Mouse (Mus musculus): Measurements from ENCODE around the gene Fam177a.
A peak's percentile ranks its signal among the peaks of the same experiment; 100 is the strongest.
"Not testable (repeated sequence)": the region's sequence is repeated elsewhere in the genome, so short reads cannot be mapped to it uniquely, and the experiment has no call there.

Fam177a gene

GRCm38 (mm10) chr12:55124242-55124641 is at the start of gene Fam177a:
Gene Fam177a, plus strand, starts transcription at chr12:55124469.
- not testable (repeated sequence) for DNase-seq (ENCODE audit: low spot score in 2 of 2)

GRCm38 (mm10) chr12:55075296-55075695 is 49.0 kb upstream of the Fam177a start:
- DNase-seq (ENCODE audit: low spot score in 2 of 2), result no peak

- not testable (repeated sequence) for DNase-seq (ENCODE audit: low spot score in 2 of 2)
These were observed 45.6 kb upstream of the Fam177a start for GRCm38 (mm10) chr12:55078706-55079105.

GRCm38 (mm10) chr12:55079726-55080600 is 44.3 kb upstream of the Fam177a start, which contains the start of the genes 2700097O09Rik and Srp54a:
Gene 2700097O09Rik, minus strand, starts transcription at chr12:55080110.
Gene Srp54a, plus strand, starts transcription at chr12:55080262.
- peak; percentile 91 to 92 for DNase-seq (ENCODE audit: low spot score in 2 of 2)

- DNase-seq (ENCODE audit: low spot score in 2 of 2), result not testable (repeated sequence)
These were observed 43.7 kb upstream of the Fam177a start for GRCm38 (mm10) chr12:55080601-55080942.

GRCm38 (mm10) chr12:55092127-55092526 is 32.1 kb upstream of the Fam177a start:
- DNase-seq (ENCODE audit: low spot score in 2 of 2), result not testable (repeated sequence)

GRCm38 (mm10) chr12:55112616-55113015 is 11.7 kb upstream of the Fam177a start:
- not testable (repeated sequence) for DNase-seq (ENCODE audit: low spot score in 2 of 2)

- not testable (repeated sequence) for DNase-seq (ENCODE audit: low spot score in 2 of 2)
These were observed 462 bp downstream of the Fam177a start for GRCm38 (mm10) chr12:55124731-55125130.

GRCm38 (mm10) chr12:55135540-55135939 is 11.3 kb downstream of the Fam177a start:
- DNase-seq (ENCODE audit: low spot score in 2 of 2), result not testable (repeated sequence)

- not testable (repeated sequence) for DNase-seq (ENCODE audit: low spot score in 2 of 2)
These were observed 13.6 kb downstream of the Fam177a start for GRCm38 (mm10) chr12:55137859-55138258.

- DNase-seq (ENCODE audit: low spot score in 2 of 2), result not testable (repeated sequence)
These were observed 30.5 kb downstream of the Fam177a start, which contains the start of gene Srp54b for GRCm38 (mm10) chr12:55154559-55155448. Gene Srp54b, plus strand, starts transcription at chr12:55155104.

GRCm38 (mm10) chr12:55155449-55155783 is 31.1 kb downstream of the Fam177a start:
- not testable (repeated sequence) for DNase-seq (ENCODE audit: low spot score in 2 of 2)

GRCm38 (mm10) chr12:55167034-55167557 is 42.8 kb downstream of the Fam177a start:
- not testable (repeated sequence) for DNase-seq (ENCODE audit: low spot score in 2 of 2)

- DNase-seq (ENCODE audit: low spot score in 2 of 2), result not testable (repeated sequence)
These were observed 63.4 kb downstream of the Fam177a start for GRCm38 (mm10) chr12:55187686-55188085.

- not testable (repeated sequence) for DNase-seq (ENCODE audit: low spot score in 2 of 2)
These were observed 64.9 kb downstream of the Fam177a start for GRCm38 (mm10) chr12:55189127-55189526.
